Mouse (Mus musculus): ENCODE measurements around the gene Chchd6. TPM values are rescaled to one million over a fixed set of nuclear protein-coding genes. Genes with fewer than 3 reads are reported as not detected.

Chchd6 gene
- polyA plus RNA-seq, 1 experiment: 28.8 TPM

GRCm38 (mm10) chr6:89547951-89548350 lies 47.5 kb downstream of the Chchd6 start:
- H3K4me2 ChIP-seq (ENCODE audit: low read depth): no peak overlapping the region
- TF ChIP-seq TCF12 (IDR thresholded peaks at IDR 0.05; ENCODE audit: insufficient read depth, poor library complexity, severe bottlenecking) (no peak), E2F4 (IDR thresholded peaks at IDR 0.05; ENCODE audit: insufficient read depth) (no peak), USF1 (IDR thresholded peaks at IDR 0.05; ENCODE audit: low read depth) (no peak), TCF3 (IDR thresholded peaks at IDR 0.05; ENCODE audit: insufficient read length, low read depth) (no peak), MYOG (IDR thresholded peaks at IDR 0.05; ENCODE audit: control insufficient read depth in 1 of 3, insufficient read depth in 1 of 3, insufficient read length in 2 of 3, low read depth in 2 of 3) (no peak), POLR2A (IDR thresholded peaks at IDR 0.05; ENCODE audit: insufficient read length, low read depth) (no peak), SRF (IDR thresholded peaks at IDR 0.05; ENCODE audit: control insufficient read depth, insufficient read length, low read depth) (no peak), MYOD1 (IDR thresholded peaks at IDR 0.05; ENCODE audit: control insufficient read depth in 1 of 3, insufficient read length in 2 of 3, low read depth in 2 of 3) (no peak), MAX (IDR thresholded peaks at IDR 0.05; ENCODE audit: low read depth) (no peak), REST (IDR thresholded peaks at IDR 0.05; ENCODE audit: insufficient read depth, insufficient read length) (no peak), CEBPB (IDR thresholded peaks at IDR 0.05; ENCODE audit: insufficient read depth, poor library complexity, severe bottlenecking) (no peak), POLR2AphosphoS2 (IDR thresholded peaks at IDR 0.05; ENCODE audit: insufficient read length, low read depth) (no peak)
- H3K79me2 ChIP-seq (ENCODE audit: control insufficient read depth, insufficient read depth): no peaks in the 10 kb centered on the region
- no peak overlapping the region for H3ac ChIP-seq (ENCODE audit: control insufficient read depth, insufficient read length)
- H3K36me3 ChIP-seq (ENCODE audit: control insufficient read depth, insufficient read depth): no peaks in the 10 kb centered on the region
- H3K27me3 ChIP-seq (ENCODE audit: control insufficient read depth, insufficient read depth, insufficient read length): no peaks in the 10 kb centered on the region
- no peak overlapping the region for H3K4me3 ChIP-seq

- no peak overlapping the region for H3K4me3 ChIP-seq
- H3K79me2 ChIP-seq (ENCODE audit: control insufficient read depth, insufficient read depth): no peaks in the 10 kb centered on the region
- H3K27me3 ChIP-seq (ENCODE audit: control insufficient read depth, insufficient read depth, insufficient read length): no peaks in the 10 kb centered on the region
- H3K4me2 ChIP-seq (ENCODE audit: low read depth): no peak overlapping the region
- H3K36me3 ChIP-seq (ENCODE audit: control insufficient read depth, insufficient read depth): no peaks in the 10 kb centered on the region
- H3ac ChIP-seq (ENCODE audit: control insufficient read depth, insufficient read length): no peak overlapping the region
- TF ChIP-seq SRF (IDR thresholded peaks at IDR 0.05; ENCODE audit: control insufficient read depth, insufficient read length, low read depth) (no peak), TCF12 (IDR thresholded peaks at IDR 0.05; ENCODE audit: insufficient read depth, poor library complexity, severe bottlenecking) (no peak), POLR2AphosphoS2 (IDR thresholded peaks at IDR 0.05; ENCODE audit: insufficient read length, low read depth) (no peak), TCF3 (IDR thresholded peaks at IDR 0.05; ENCODE audit: insufficient read length, low read depth) (no peak), POLR2A (IDR thresholded peaks at IDR 0.05; ENCODE audit: insufficient read length, low read depth) (no peak), CEBPB (IDR thresholded peaks at IDR 0.05; ENCODE audit: insufficient read depth, poor library complexity, severe bottlenecking) (0 out of 2 replicates have a peak, but pooled peaks have one; percentile 5)
Measured at GRCm38 (mm10) chr6:89538102-89538751, 57.2 kb downstream of the Chchd6 start.

- no peak overlapping the region for H3K4me3 ChIP-seq
- no peaks in the 10 kb centered on the region for H3K36me3 ChIP-seq (ENCODE audit: control insufficient read depth, insufficient read depth)
- TF ChIP-seq TCF3 (IDR thresholded peaks at IDR 0.05; ENCODE audit: insufficient read length, low read depth) (no peak), MAX (IDR thresholded peaks at IDR 0.05; ENCODE audit: low read depth) (no peak)
- no peak overlapping the region for H3ac ChIP-seq (ENCODE audit: control insufficient read depth, insufficient read length)
- no peaks in the 10 kb centered on the region for H3K79me2 ChIP-seq (ENCODE audit: control insufficient read depth, insufficient read depth)
- no peak overlapping the region for H3K4me2 ChIP-seq (ENCODE audit: low read depth)
- H3K27me3 ChIP-seq (ENCODE audit: control insufficient read depth, insufficient read depth, insufficient read length): no peaks in the 10 kb centered on the region
Measured at GRCm38 (mm10) chr6:89535626-89536225, 59.7 kb downstream of the Chchd6 start.

- H3K27me3 ChIP-seq (ENCODE audit: control insufficient read depth, insufficient read depth, insufficient read length): no peaks in the 10 kb centered on the region
- no peaks in the 10 kb centered on the region for H3K79me2 ChIP-seq (ENCODE audit: control insufficient read depth, insufficient read depth)
- no peak overlapping the region for H3ac ChIP-seq (ENCODE audit: control insufficient read depth, insufficient read length)
- H3K4me2 ChIP-seq (ENCODE audit: low read depth): no peak overlapping the region
- TF ChIP-seq CEBPB (IDR thresholded peaks at IDR 0.05; ENCODE audit: insufficient read depth, poor library complexity, severe bottlenecking) (no peak), TCF12 (IDR thresholded peaks at IDR 0.05; ENCODE audit: insufficient read depth, poor library complexity, severe bottlenecking) (no peak), E2F4 (IDR thresholded peaks at IDR 0.05; ENCODE audit: insufficient read depth) (no peak), USF1 (IDR thresholded peaks at IDR 0.05; ENCODE audit: low read depth) (no peak), TCF3 (IDR thresholded peaks at IDR 0.05; ENCODE audit: insufficient read length, low read depth) (no peak), REST (IDR thresholded peaks at IDR 0.05; ENCODE audit: insufficient read depth, insufficient read length) (no peak), MYOD1 (IDR thresholded peaks at IDR 0.05; ENCODE audit: control insufficient read depth in 1 of 3, insufficient read length in 2 of 3, low read depth in 2 of 3) (no peak), POLR2A (IDR thresholded peaks at IDR 0.05; ENCODE audit: insufficient read length, low read depth) (no peak), MAX (IDR thresholded peaks at IDR 0.05; ENCODE audit: low read depth) (no peak), SRF (IDR thresholded peaks at IDR 0.05; ENCODE audit: control insufficient read depth, insufficient read length, low read depth) (no peak), MYOG (IDR thresholded peaks at IDR 0.05; ENCODE audit: control insufficient read depth in 1 of 3, insufficient read depth in 1 of 3, insufficient read length in 2 of 3, low read depth in 2 of 3) (no peak), POLR2AphosphoS2 (IDR thresholded peaks at IDR 0.05; ENCODE audit: insufficient read length, low read depth) (no peak)
- H3K36me3 ChIP-seq (ENCODE audit: control insufficient read depth, insufficient read depth): no peaks in the 10 kb centered on the region
- no peak overlapping the region for H3K4me3 ChIP-seq
Measured at GRCm38 (mm10) chr6:89524766-89525165, 70.7 kb downstream of the Chchd6 start.

- Histone ChIP-seq H3K36me3 (ENCODE audit: control insufficient read depth, insufficient read depth) (no peaks in the 10 kb centered on the region), H3ac (ENCODE audit: control insufficient read depth, insufficient read length) (no peak overlapping the region), H3K4me2 (ENCODE audit: low read depth) (no peak overlapping the region), H3K4me3 (no peak overlapping the region), H3K27me3 (ENCODE audit: control insufficient read depth, insufficient read depth, insufficient read length) (no peaks in the 10 kb centered on the region), H3K79me2 (ENCODE audit: control insufficient read depth, insufficient read depth) (no peaks in the 10 kb centered on the region)
- TF ChIP-seq TCF12 (IDR thresholded peaks at IDR 0.05; ENCODE audit: insufficient read depth, poor library complexity, severe bottlenecking) (no peak), MYOD1 (IDR thresholded peaks at IDR 0.05; ENCODE audit: control insufficient read depth in 1 of 3, insufficient read length in 2 of 3, low read depth in 2 of 3) (no peak), REST (IDR thresholded peaks at IDR 0.05; ENCODE audit: insufficient read depth, insufficient read length) (no peak), MAX (IDR thresholded peaks at IDR 0.05; ENCODE audit: low read depth) (no peak), SRF (IDR thresholded peaks at IDR 0.05; ENCODE audit: control insufficient read depth, insufficient read length, low read depth) (no peak), CEBPB (IDR thresholded peaks at IDR 0.05; ENCODE audit: insufficient read depth, poor library complexity, severe bottlenecking) (no peak), TCF3 (IDR thresholded peaks at IDR 0.05; ENCODE audit: insufficient read length, low read depth) (no peak), POLR2AphosphoS2 (IDR thresholded peaks at IDR 0.05; ENCODE audit: insufficient read length, low read depth) (no peak), MYOG (IDR thresholded peaks at IDR 0.05; ENCODE audit: control insufficient read depth in 1 of 3, insufficient read depth in 1 of 3, insufficient read length in 2 of 3, low read depth in 2 of 3) (no peak), POLR2A (IDR thresholded peaks at IDR 0.05; ENCODE audit: insufficient read length, low read depth) (no peak), USF1 (IDR thresholded peaks at IDR 0.05; ENCODE audit: low read depth) (no peak), E2F4 (IDR thresholded peaks at IDR 0.05; ENCODE audit: insufficient read depth) (no peak)
Measured at GRCm38 (mm10) chr6:89510154-89510553, 85.3 kb downstream of the Chchd6 start.
